Mouse (Mus musculus): ENCODE results near the gene Poc1a. TPM values are rescaled to one million over a fixed set of nuclear protein-coding genes. Genes with fewer than 3 reads are reported as not detected.

Poc1a gene
- polyA plus RNA-seq, 1 experiment, result 14.9 TPM

DNA sequence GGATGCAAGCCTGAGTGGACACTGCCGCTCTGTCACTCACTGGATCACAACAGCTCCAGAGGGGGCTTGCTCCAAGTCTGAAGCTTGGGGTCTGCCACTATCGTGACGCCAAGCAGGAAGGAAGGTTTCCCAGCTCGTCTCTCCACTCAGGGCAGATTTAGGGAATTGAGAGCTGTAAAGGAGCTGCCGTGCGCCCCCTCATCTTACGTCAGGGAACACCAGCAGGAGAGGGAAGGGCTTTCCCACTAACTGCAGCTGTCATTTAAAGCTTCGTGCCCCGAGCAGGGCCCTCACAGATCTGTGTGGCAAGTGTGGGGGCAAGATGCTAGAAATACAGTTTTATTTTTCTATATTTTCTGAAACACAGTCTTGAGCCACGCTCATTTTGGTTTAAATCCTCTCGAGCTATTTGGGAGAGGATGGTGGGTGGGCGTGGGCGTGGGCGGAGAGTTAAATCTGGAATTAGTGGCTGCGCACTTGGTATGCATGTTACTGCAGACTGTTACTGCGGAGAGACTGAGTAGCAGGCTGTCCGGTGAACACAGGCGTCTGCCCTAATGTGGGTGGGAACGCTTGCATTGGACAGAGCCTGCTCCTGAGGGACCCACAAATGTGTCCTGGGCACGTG is 19.4 kb downstream of the Poc1a start:
- H3K4me3 ChIP-seq (ENCODE audit: low read depth, low read length), result no peak overlapping the region
- no peak overlapping the region for H3K27ac ChIP-seq (ENCODE audit: insufficient read depth, low read depth, low read length)
- no peaks in the 10 kb centered on the region for H3K4me1 ChIP-seq (ENCODE audit: control insufficient read depth, insufficient read depth, insufficient read length, low read length)
- H3K36me3 ChIP-seq (ENCODE audit: control insufficient read depth, insufficient read depth, low read length), result peaks cover 5% of the 10 kb centered on the region; the same call in 1 of the 2 replicates
- H3K27me3 ChIP-seq (ENCODE audit: control insufficient read depth, insufficient read depth, low read length), result no peaks in the 10 kb centered on the region
- no peak for TF ChIP-seq POLR2A (IDR thresholded peaks at IDR 0.05; ENCODE audit: low read depth, low read length)
- TF ChIP-seq CTCF (IDR thresholded peaks at IDR 0.05; ENCODE audit: extremely low read depth, insufficient read length, insufficient replicate concordance, low read depth, low read length), result no peak
- WGBS, result 89% methylated on average over 20 of the region's 20 CpGs

DNA sequence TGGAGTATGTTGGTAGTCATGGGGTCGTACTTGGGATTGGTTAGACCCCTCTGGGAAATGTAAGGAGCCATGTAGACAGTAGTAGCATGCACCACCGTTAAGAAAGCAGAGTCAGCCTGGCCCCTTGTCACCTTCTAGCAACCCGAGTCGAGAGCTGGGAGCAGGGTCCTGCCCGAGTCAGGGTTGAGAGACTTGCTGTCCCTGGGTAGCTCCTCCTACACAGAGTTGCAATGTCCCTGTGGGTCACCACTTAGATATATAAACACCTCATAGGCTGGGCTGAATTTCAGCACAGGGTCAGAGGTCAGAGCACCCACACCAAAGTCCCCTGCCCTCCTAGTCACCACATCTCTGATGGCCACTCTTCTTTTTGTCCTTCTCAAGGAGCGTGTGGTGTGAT is 20.1 kb downstream of the Poc1a start:
- Histone ChIP-seq H3K4me1 (ENCODE audit: control insufficient read depth, insufficient read depth, insufficient read length, low read length) (no peaks in the 10 kb centered on the region), H3K36me3 (ENCODE audit: control insufficient read depth, insufficient read depth, low read length) (peaks cover 5% of the 10 kb centered on the region; the same call in 1 of the 2 replicates), H3K27me3 (ENCODE audit: control insufficient read depth, insufficient read depth, low read length) (no peaks in the 10 kb centered on the region), H3K4me3 (ENCODE audit: low read depth, low read length) (no peak overlapping the region), H3K27ac (ENCODE audit: insufficient read depth, low read depth, low read length) (no peak overlapping the region)
- TF ChIP-seq POLR2A (IDR thresholded peaks at IDR 0.05; ENCODE audit: low read depth, low read length) (no peak), CTCF (IDR thresholded peaks at IDR 0.05; ENCODE audit: extremely low read depth, insufficient read length, insufficient replicate concordance, low read depth, low read length) (no peak)
- 86% methylated on average over 6 of the region's 6 CpGs for WGBS

DNA sequence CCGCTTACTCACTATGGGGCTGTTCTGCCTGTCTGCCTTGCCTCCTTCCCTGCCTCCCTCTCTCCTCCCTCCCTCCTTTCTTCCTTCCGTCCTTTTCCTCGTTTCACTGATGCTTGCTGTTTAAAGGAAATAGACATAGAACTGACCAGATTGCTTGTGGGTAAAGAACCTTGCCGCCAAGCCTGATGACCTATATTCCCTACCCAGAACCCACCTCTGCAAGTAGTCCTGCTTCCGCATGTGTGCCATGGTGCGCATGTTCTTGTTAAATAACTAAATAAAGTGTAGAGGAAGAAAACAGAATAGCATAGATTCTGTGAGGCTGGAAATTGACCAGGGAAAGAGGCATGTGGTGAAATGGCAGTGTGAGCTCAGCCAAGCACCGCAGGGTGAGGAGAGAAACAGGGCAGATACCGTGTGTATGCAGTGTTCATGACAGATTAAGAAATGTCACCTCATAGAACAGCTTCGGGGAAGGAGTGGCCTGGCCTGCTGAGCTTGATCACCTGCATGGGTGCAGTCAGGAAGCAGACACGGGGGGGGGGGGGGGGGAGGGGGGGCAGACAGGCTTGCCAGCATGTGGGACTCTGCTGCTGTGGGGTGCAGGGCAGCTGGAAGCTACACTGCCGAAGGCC is 20.7 kb downstream of the Poc1a start:
- 62% methylated on average over 11 of the region's 11 CpGs for WGBS
- Histone ChIP-seq H3K27ac (ENCODE audit: insufficient read depth, low read depth, low read length) (no peak overlapping the region), H3K36me3 (ENCODE audit: control insufficient read depth, insufficient read depth, low read length) (peaks cover 5% of the 10 kb centered on the region; the same call in 1 of the 2 replicates), H3K27me3 (ENCODE audit: control insufficient read depth, insufficient read depth, low read length) (no peaks in the 10 kb centered on the region), H3K4me3 (ENCODE audit: low read depth, low read length) (no peak overlapping the region), H3K4me1 (ENCODE audit: control insufficient read depth, insufficient read depth, insufficient read length, low read length) (no peaks in the 10 kb centered on the region)
- TF ChIP-seq POLR2A (IDR thresholded peaks at IDR 0.05; ENCODE audit: low read depth, low read length), result no peak
- TF ChIP-seq CTCF (IDR thresholded peaks at IDR 0.05; ENCODE audit: extremely low read depth, insufficient read length, insufficient replicate concordance, low read depth, low read length), result no peak

DNA sequence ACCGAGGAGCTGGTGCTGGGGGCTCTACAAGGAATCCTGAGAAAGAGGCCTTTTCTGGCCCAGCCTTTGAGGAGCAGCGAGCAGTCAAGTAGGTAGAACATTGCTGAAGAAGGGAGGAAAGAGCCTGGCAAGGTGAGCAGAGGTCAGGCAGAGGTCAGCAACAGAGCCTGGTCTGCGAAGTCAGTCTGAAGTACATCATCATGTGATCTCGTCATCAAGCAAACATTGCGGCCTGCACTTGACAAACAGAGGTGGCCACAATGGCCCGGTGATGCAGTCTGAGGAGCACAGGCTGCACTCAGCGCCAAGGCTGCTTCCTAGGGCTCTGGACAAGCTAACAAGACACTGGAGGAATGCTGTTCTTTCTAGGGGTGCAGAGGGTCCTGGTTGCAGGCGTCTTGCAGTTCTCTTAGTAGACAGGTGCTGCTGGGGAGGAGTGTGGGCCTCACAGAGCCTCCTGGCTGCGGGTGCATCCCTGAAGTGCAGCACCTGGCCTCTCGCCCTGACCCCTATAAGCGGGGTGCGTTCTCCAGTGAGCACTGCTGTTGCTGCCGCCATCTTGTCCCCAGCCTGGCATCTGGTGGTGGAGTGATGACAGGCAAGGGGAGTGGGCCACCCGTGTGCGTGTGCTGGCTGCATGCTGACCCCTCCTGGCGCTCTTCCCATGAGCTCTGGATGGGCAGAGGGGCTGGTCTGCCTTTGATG is 21.7 kb downstream of the Poc1a start:
- WGBS, result 88% methylated on average over 16 of the region's 16 CpGs
- Histone ChIP-seq H3K27ac (ENCODE audit: insufficient read depth, low read depth, low read length) (no peak overlapping the region), H3K4me1 (ENCODE audit: control insufficient read depth, insufficient read depth, insufficient read length, low read length) (no peaks in the 10 kb centered on the region), H3K4me3 (ENCODE audit: low read depth, low read length) (no peak overlapping the region), H3K36me3 (ENCODE audit: control insufficient read depth, insufficient read depth, low read length) (0 out of 2 replicates have a peak, but pooled peaks cover 3% of the 10 kb centered on the region), H3K27me3 (ENCODE audit: control insufficient read depth, insufficient read depth, low read length) (no peaks in the 10 kb centered on the region)
- TF ChIP-seq CTCF (IDR thresholded peaks at IDR 0.05; ENCODE audit: extremely low read depth, insufficient read length, insufficient replicate concordance, low read depth, low read length) (no peak), POLR2A (IDR thresholded peaks at IDR 0.05; ENCODE audit: low read depth, low read length) (no peak)

DNA sequence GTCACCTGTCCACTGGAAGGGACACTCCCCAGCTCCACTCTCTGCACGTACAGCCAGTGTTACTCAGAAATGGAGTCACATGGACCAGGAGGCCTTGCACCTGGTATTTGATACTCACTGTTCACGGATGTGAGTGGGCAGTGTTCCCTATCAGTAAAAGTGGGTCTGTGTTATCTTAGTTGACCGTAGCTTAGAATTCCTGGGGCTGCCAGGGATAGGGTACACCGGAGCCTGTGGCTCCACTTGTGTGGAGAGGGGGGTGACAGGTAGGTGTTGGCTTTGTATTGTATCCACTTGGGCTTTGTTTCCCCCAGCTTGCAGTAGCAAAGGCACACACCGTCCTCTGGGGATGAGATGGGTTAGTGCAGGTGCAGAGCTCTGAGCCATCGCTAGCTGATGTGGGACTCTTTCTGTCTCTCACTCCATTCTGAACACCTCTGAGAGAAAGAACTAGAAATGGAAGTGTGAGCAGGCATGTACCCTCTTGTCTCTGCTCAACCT is 22.6 kb downstream of the Poc1a start:
- Histone ChIP-seq H3K4me1 (ENCODE audit: control insufficient read depth, insufficient read depth, insufficient read length, low read length) (no peaks in the 10 kb centered on the region; the same call in 1 of the 2 replicates), H3K27ac (ENCODE audit: insufficient read depth, low read depth, low read length) (no peak overlapping the region), H3K4me3 (ENCODE audit: low read depth, low read length) (no peak overlapping the region), H3K27me3 (ENCODE audit: control insufficient read depth, insufficient read depth, low read length) (no peaks in the 10 kb centered on the region), H3K36me3 (ENCODE audit: control insufficient read depth, insufficient read depth, low read length) (peaks cover 2% of the 10 kb centered on the region; the same call in 1 of the 2 replicates)
- 91% methylated on average over 6 of the region's 6 CpGs for WGBS
- TF ChIP-seq POLR2A (IDR thresholded peaks at IDR 0.05; ENCODE audit: low read depth, low read length) (no peak), CTCF (IDR thresholded peaks at IDR 0.05; ENCODE audit: extremely low read depth, insufficient read length, insufficient replicate concordance, low read depth, low read length) (no peak)

DNA sequence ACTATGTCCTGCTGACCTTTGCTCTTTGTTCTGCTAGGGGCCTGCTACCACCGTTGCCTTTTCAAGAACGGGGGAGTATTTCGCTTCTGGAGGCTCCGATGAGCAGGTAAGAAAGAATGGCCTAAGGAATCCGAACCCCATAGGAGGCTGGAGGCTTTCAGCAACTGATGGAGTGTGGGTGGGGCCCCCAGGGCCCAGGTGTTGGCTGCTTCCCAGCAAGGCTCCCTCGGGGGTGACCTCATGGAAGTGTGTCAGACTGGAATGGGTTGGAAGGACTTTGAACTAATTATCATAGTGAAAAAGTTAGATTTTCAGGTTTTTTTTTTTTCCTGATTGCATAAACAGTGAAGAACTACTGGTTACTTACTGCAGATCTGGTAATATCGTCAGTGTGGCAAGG is 24.4 kb downstream of the Poc1a start:
- no peaks in the 10 kb centered on the region for H3K27me3 ChIP-seq (ENCODE audit: control insufficient read depth, insufficient read depth, low read length)
- no peak for TF ChIP-seq POLR2A (IDR thresholded peaks at IDR 0.05; ENCODE audit: low read depth, low read length)
- no peak for TF ChIP-seq CTCF (IDR thresholded peaks at IDR 0.05; ENCODE audit: extremely low read depth, insufficient read length, insufficient replicate concordance, low read depth, low read length)
- H3K4me1 ChIP-seq (ENCODE audit: control insufficient read depth, insufficient read depth, insufficient read length, low read length), result peaks cover 2% of the 10 kb centered on the region; the same call in 1 of the 2 replicates
- H3K36me3 ChIP-seq (ENCODE audit: control insufficient read depth, insufficient read depth, low read length), result no peaks in the 10 kb centered on the region; the same call in 1 of the 2 replicates
- H3K27ac ChIP-seq (ENCODE audit: insufficient read depth, low read depth, low read length), result no peak overlapping the region
- H3K4me3 ChIP-seq (ENCODE audit: low read depth, low read length), result no peak overlapping the region
- 42% methylated on average over 7 of the region's 7 CpGs for WGBS

Data from small intestine, adult 2 months (tissue).